Mouse (Mus musculus) spleen, postnatal 4 days (tissue): ENCODE results near the gene Ice1.

Source experiments
- DNase-seq, 2 experiments: peaks; one replicate each; pipeline ENCODE4 v3.0.0; 2022; ENCODE audit warnings: low spot score in 2 of 2

Ice1 gene

DNA sequence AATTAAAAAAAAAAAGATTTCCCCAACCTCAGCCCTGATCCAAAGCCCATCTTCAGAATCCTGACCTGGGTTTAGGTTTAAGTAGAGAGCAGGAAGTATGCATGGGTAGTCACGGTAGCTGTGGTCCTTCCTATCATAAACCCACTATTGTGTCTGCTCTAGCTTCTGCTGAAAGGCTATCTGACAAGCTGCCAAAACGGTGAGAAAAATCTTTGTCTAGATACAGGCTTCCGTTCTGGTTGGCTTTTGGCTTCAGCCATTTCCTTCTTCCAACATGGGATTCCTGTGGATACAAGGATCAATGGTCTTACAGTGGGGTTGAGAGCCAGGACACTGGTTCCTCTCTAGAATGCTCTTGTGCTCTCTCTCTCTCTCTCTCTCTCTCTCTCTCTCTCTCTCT is 2.2 kb upstream of the Ice1 start:
- DNase-seq: no peak

DNA sequence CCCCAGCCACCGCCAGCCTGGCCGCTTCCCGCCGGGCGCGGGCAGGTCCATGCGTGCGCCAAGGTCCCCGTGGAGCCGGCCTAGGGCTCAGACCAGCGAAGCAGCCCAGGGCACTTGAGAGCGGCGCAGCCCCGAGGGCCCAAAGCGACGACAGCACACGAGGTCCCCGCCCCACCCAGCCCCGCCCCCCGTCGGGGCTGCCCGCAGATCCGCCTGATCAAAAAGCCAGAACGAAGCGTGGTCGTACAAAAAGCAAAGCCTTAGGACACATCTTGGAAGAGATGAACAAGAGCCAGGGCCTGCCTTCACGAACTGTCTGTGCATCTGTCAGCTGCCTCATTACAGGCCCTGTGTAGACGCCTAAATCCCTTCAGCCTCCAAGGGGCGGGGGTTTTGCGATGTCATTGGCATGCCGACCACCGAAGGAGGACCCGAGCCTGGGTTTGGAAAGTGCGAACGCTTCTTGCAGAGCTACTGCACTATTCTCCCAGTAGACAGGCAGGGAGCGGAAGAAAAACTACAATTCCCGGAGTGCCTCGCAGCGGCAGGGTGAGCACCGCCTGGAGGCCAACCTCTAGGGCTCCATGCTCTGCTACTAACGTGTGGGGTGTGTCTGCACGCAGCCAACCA is 343 bp upstream of the Ice1 start:
- peak; percentile 80 to 92 for DNase-seq

- DNase-seq: no peak
Observed at GRCm38 (mm10) chr13:70636706-70637105, 728 bp downstream of the Ice1 start.

DNA sequence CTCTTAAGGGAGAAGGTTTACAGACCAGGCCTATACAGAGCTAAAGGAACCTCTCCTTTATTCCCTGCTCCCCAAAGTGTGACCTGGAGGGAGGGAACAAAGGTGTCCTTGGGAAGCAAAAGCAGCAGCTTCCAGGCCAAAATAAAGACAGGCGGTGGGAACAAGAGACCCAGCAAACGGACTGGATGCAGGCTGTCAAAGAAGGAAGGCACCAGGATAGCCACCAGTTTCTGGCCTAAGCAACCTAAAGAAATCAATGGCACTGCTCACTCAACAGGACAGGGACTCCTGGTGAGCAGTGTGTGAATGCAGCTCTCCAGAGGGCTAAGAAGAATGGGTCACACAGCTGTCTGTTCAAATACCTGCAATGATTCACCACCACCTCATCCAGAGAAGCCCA is 1.8 kb downstream of the Ice1 start:
- no peak for DNase-seq

GRCm38 (mm10) chr13:70626416-70626815 is 11.0 kb downstream of the Ice1 start:
- no peak for DNase-seq

- DNase-seq: no peak
Observed at GRCm38 (mm10) chr13:70625665-70626064, 11.8 kb downstream of the Ice1 start.

GRCm38 (mm10) chr13:70624445-70624844 is 13.0 kb downstream of the Ice1 start:
- DNase-seq: no peak

- DNase-seq: no peak
Observed at GRCm38 (mm10) chr13:70622461-70623057, 14.9 kb downstream of the Ice1 start.

DNA sequence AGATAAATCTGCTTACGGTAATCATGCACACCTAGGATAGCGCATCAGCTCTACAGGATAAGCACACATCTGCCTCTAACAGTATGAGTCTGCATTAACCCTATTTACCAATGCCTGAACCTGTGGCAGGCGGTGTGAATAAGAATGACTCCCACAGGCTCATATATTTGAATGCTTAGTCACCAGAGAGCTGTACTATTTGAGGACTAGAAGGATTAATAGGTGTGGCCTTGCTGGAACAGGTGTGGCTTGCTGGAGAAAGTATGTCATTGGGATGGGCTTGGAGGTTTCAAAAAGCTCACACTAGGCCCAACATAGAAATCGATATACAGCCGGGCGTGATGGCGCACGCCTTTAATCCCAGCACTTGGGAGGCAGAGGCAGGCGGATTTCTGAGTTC is 15.9 kb downstream of the Ice1 start:
- DNase-seq: no peak

DNA sequence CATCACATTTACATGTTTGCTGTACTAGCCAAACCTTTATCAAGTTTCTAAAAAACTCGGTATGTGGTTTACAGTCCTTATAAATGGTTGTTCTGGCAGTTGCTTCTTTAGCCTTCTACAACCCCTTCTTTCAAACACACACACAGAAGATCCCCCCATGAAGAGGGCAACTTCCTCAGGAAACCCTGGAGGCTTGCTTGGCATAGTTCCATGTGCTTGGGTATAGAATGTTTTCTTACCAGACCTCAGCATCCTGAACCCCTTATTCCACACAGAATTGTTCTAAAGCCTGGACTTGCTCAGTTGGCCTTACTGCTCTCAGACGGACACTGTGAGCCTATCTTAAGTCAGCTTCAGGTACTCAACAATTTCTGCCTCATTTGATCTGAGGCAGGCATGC is 24.6 kb downstream of the Ice1 start:
- no peak for DNase-seq

DNA sequence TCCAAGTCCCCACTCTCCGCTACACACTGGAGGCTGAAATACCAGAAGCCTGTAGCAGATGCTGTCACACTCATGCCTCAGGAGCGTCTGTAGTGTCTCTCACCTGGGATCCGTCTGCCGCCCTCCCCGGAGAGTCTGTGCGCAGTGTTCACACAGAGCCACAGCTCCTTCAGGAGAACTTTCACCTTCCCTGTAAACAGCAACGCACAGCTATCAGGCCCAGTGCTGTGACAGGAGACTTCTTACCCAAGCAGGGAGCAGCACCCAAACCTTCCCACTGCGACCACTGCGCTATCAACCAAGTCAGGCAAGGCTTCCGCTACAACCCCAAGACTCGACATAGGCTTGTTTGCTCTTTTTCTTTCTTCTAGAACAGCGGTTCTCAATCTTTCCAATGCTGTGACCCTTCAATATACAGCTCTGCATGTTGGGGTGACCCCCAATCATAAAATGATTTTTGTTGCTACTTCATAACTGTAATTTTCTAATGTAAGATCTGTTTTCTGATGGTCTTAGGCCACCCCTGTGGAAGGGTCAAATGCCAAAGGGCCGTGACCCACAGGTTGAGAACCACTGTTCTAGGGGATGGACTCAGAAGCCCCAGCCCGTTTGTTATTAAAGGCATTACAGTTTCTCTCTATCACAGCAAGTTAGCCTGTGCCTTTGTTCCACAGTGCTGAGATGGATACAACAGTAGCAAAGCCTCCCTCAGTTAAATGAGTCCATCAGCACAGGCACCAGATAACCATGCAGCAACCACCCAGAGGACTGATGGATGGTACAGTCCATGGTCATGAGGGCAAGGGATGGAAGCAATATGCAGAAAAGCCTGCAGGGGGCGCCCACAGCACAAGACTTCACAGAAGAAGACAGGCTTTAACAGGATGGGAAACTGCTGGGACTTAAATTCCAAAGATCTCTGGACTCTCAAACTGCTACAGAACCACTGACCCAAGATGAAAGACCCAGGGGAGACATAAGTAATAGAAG is 26.7 kb downstream of the Ice1 start:
- DNase-seq: peak; percentile 50 to 78

DNA sequence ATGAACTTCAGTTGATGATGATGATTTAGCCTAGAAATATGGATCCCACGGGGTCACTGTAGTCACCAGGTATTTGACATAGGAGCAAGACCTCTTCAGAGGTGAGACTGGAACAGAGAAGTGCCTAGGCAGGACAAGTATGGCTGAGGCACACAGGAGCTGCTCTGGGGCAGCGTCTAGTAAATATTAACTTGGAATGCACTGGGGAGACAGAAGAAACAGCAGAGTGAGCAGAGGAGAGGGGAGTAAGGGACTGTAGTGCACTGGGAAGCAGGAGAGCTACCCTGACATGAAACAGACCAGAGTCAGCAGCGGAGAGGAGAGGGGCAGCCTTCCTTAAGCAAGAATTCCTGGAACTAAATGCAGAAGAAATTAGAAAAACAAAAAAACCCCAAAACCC is 27.8 kb downstream of the Ice1 start:
- DNase-seq: no peak

GRCm38 (mm10) chr13:70605366-70605765 is 32.1 kb downstream of the Ice1 start:
- DNase-seq: no peak

GRCm38 (mm10) chr13:70604723-70605122 is 32.7 kb downstream of the Ice1 start:
- no peak for DNase-seq

- no peak for DNase-seq
Observed at GRCm38 (mm10) chr13:70601566-70601965, 35.9 kb downstream of the Ice1 start.

GRCm38 (mm10) chr13:70599964-70600619 is 37.3 kb downstream of the Ice1 start:
- DNase-seq: no peak

DNA sequence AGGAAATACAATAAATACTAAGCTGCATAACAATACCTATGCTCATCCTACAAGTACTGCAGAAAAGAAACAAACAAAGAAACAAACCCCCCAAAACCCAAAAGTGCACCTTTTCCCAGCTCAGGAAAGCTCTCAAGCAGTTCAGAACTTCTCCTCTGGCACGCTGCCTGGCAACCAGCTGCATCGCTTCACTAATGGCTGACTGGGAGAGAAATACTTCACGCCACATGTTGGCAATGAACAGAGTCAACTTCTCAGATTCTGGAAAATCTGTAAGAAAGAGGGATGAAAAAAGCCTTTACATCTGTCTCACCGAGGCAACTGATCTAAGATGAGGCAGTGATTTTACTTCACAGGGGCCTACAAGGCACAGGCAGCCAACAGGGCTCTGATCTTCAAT is 38.5 kb downstream of the Ice1 start:
- DNase-seq: no peak

DNA sequence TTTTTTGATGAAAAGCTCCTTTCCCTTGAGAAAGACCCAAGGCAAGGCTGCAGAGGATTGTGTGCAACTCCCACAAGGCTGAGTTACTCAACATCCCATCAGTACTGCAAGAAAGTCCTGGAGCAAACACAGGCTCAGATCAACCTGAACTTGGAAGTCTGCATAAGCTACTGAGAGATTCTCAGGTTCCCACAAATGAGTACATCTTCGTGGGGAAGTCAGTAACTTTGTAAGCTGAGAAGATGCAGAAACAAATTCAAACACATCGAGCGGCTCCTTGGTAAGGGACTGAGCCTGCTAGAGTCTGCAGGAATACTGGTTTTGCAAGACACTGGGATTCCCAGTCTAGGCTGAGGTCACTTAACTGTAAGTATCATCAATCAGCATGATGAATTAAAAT is 40.5 kb downstream of the Ice1 start:
- no peak for DNase-seq

GRCm38 (mm10) chr13:70590248-70590762 is 47.1 kb downstream of the Ice1 start:
- DNase-seq: no peak

DNA sequence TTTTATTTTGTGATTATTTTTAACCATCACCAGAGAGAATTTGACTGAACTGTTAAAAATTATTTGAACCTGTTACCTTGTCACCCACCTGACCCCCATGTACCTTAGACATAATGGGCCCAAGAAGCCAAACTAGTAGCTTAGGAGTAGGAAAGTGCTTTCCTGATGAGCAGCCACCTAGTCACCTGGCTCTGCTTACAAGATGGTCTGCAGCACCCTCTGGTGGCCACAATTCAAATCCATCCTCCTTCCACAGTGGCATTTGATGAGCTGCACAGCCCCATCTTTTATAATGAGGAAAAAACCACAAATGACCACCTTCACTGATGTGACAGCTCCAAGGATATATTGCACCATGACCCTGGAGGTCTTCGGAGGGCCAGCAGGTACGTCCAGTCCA is 50.5 kb downstream of the Ice1 start:
- no peak for DNase-seq

DNA sequence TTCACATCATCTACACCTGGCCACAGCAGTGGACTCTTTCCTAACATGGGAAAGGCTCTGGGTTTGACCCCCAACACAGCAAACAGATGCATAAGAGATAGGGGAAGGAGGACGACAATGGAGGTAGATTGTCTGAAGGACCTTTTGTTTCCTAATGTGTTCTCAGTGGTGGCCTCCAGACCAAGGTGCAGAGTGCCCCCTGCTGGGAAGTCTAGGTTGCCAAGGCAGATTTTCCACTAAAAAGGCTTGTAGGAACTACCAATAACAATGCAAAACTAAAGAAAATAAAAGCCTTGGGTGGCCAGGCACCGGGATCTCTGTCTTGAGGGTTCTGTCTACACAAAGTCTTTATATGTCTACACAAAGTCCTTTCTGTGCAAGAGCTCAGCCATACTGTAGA is 54.9 kb downstream of the Ice1 start:
- DNase-seq: no peak

GRCm38 (mm10) chr13:70581509-70581908 is 55.9 kb downstream of the Ice1 start:
- no peak for DNase-seq
